Comparison of ENCODE assay signal across 8 mouse cellular contexts in genomic region chr3:69318131-69318951, GRCm38 (mm10). TPM values are rescaled to one million over a fixed set of nuclear protein-coding genes. Genes with fewer than 3 reads are reported as not detected.
DNase-seq lines count a peak whose midpoint lies in the region; ATAC-seq and TF ChIP-seq lines count a peak whose summit lies in the region.

No protein-coding gene starts in this region.

- DNase-seq in right cerebral cortex, postnatal 25 days = peak; percentile 17
- DNase-seq in right cerebral cortex, adult 2 months (ENCODE audit: low spot score in 2 of 2) = no peak
- DNase-seq in embryo, embryonic 11 days = peak; percentile 79
- peak; percentile 63 for DNase-seq in kidney, postnatal 0 days (ENCODE audit: low spot score)
- peak; percentile 69 for DNase-seq in lung, postnatal 36 days
- DNase-seq in spleen, postnatal 14 days (ENCODE audit: low spot score in 2 of 2) = peak; percentile 66 to 76
- DNase-seq in left cerebral cortex, adult 8-10 months (ENCODE audit: low spot score in 2 of 2) = no peak

- WGBS in heart, embryonic 12.5 days = 8% methylated on average over 25 of the region's 25 CpGs
- WGBS in kidney, postnatal 0 days = 2% methylated on average over 25 of the region's 25 CpGs

- H3K36me3 ChIP-seq in heart, embryonic 12.5 days = no peaks in the 10 kb centered on the region
- H3K36me3 ChIP-seq in kidney, postnatal 0 days (ENCODE audit: insufficient read depth, low read length) = no peaks in the 10 kb centered on the region

- H3K4me2 ChIP-seq in heart, embryonic 12.5 days = peak overlapping the region; percentile 94
- peak overlapping the region; percentile 83 for H3K4me2 ChIP-seq in kidney, postnatal 0 days (ENCODE audit: low read length)

- H3K9ac ChIP-seq in heart, embryonic 12.5 days = peak overlapping the region; percentile 90
- 0 out of 2 replicates have a peak overlapping the region, but pooled peaks have one; percentile 86 for H3K9ac ChIP-seq in kidney, postnatal 0 days (ENCODE audit: low read depth, low read length)

- no peak for ATAC-seq in heart, embryonic 12.5 days (ENCODE audit: insufficient number of reproducible peaks, low FRiP score)
- no peak for ATAC-seq in kidney, postnatal 0 days (replicated peaks; ENCODE audit: low FRiP score, low read depth)

- H3K4me1 ChIP-seq in heart, embryonic 12.5 days (replicated peaks) = peaks cover 15% of the 10 kb centered on the region
- H3K4me1 ChIP-seq in kidney, postnatal 0 days (replicated peaks; ENCODE audit: insufficient read depth, low read length) = no peaks in the 10 kb centered on the region; the same call in none of the 2 replicates

- TF ChIP-seq CTCF in kidney, postnatal 0 days (IDR thresholded peaks at IDR 0.05; ENCODE audit: low read depth) = no peak

- no peaks in the 10 kb centered on the region for H3K27me3 ChIP-seq in heart, embryonic 12.5 days (replicated peaks)
- no peaks in the 10 kb centered on the region for H3K27me3 ChIP-seq in kidney, postnatal 0 days (ENCODE audit: insufficient read depth, low read length)

- no peak overlapping the region for H3K27ac ChIP-seq in heart, embryonic 12.5 days (ENCODE audit: poor library complexity, severe bottlenecking)
- no peak overlapping the region for H3K27ac ChIP-seq in kidney, postnatal 0 days

- H3K4me3 ChIP-seq in heart, embryonic 12.5 days = peak overlapping the region; percentile 81
- H3K4me3 ChIP-seq in kidney, postnatal 0 days (replicated peaks; ENCODE audit: low read depth, low read length) = peak overlapping the region; percentile 72

- H3K9me3 ChIP-seq in heart, embryonic 12.5 days (replicated peaks) = no peaks in the 10 kb centered on the region
- no peaks in the 10 kb centered on the region for H3K9me3 ChIP-seq in kidney, postnatal 0 days (replicated peaks; ENCODE audit: low read length)

RNA-seq across cellular contexts. Expression of gene Ppm1l, which starts 1.7 kb away (rescaled TPM):
- polyA plus RNA-seq in heart, embryonic 12.5 days (2016; fragmentation: Nextera tagmentation; extraction: Ambion mirVana) = 9.8 and 11.8 TPM in 2 replicates
- 5.6 and 5.8 TPM in 2 replicates for polyA plus RNA-seq in kidney, postnatal 0 days (2015; fragmentation: Nextera tagmentation; extraction: Ambion mirVana)
- 10 to 100 TPM; 72.9 to 90.6 (median 75.8) TPM for total RNA-seq in left cerebral cortex, adult 8-10 months (2022)

Comparison
In these comparisons a context has a peak if more than half of its experiments do, and no peak if none do; other contexts are left out.
1. DNase-seq: peak in right cerebral cortex, postnatal 25 days (single experiment), embryo, embryonic 11 days (single experiment), kidney, postnatal 0 days (single experiment), lung, postnatal 36 days (single experiment) and spleen, postnatal 14 days (2 of 2); none in right cerebral cortex, adult 2 months (0 of 2) and left cerebral cortex, adult 8-10 months (0 of 2).